Mouse (Mus musculus) kidney, adult 10 weeks (tissue): ENCODE results near the gene Spns1. TPM values are rescaled to one million over a fixed set of nuclear protein-coding genes. Genes with fewer than 3 reads are reported as not detected.

ENCODE experiments used
- polyA plus RNA-seq: library from polyadenylated mRNA; stranded (reverse); fragments of 350-450 nt; fragmentation: Illumina TruSeq; extraction: RNeasy Lipid Tissue Mini Kit (QIAGEN cat#74804); gene quantifications from one replicate; pipeline ENCODE4 v1.2.3, GENCODE M21; 2014; ENCODE audit warnings: low read depth, low replicate concordance

Gene Spns1
- 2.3 TPM for polyA plus RNA-seq

DNA sequence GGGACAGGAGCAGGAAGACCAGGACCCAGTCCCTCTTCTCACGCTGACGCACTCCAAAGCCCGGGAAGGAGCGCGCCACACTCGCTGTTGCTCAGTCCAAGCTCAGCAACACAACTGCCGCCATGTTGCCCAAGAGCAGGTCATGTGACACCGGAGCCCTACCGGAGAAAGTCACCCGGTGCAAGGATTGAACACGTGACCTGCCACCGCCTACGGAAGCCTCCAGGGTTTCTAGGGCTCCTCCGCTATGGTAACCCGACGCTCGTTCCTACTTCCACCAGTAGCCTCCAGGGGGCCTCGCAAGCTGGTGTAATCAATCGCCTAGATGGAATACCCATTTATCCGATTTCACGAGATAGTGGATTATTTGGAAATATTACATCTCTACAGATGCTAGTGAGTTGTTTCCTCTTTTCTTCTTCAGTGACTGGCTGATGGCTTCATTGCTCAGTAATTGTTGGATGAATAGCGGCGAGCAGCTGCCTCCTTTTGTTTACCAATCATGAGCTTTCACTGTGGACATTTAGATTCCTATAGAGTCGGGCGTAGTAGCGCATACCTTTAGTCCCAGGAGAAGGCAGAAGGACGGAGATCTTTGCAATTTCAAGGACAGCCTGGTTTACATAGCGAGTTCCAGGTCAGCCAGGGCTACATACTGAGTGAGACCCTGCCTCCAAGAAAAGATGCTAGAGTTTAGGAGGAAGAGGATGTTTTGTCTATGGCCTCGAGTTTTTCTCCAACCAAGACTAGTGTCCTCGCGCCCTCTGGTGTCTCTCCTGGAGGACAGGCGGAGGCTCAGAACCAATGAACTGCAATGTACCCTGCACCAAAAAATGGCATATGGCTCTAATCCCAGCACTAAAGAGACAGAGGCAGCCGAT is at the start of gene Spns1:
Spns1 (minus strand) TSS at position 173 of the 881 bp plus-strand sequence.

DNA sequence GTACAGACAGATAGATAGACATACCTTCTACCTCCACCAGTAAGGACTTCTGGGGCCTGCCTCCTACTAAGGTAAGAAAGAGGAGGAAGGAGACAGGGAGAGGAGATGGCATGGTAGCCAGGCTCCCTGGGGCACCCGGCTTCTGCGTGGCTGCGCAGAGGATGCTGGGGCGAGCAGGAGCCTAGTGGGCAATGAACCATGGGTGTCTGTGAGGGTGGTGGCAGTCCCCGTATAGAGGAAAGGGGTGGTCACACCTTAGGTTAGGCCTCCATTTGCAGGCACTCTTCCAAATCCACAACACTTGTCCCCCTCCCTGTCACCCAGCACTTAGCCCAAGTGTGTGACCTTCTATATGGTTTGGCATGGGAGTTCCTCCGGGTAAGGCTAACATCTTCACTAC is 37.5 kb upstream of the Spns1 start, which contains the start of gene Cd19:
Cd19 (minus strand) TSS at position 165 of the 400 bp plus-strand sequence.

GRCm38 (mm10) chr7:126396298-126397119 is 19.3 kb upstream of the Spns1 start, which contains the start of gene Nfatc2ip:
Gene Nfatc2ip (minus strand): TSS chr7:126396737.

GRCm38 (mm10) chr7:126369393-126369792 is 7.9 kb downstream of the Spns1 start, which contains the start of gene Lat:
Gene Lat (minus strand): TSS chr7:126369570.

Other genes starting within 250 kb of the Spns1 start
- 19.9 TPM for gene Xpo6, start 176.9 kb downstream of the Spns1 start, polyA plus RNA-seq
- gene Sbk1, start 104.8 kb downstream of the Spns1 start, polyA plus RNA-seq, result 6.4 TPM
- gene Lat, start 7.9 kb downstream of the Spns1 start, polyA plus RNA-seq, result not detected
- gene Nfatc2ip, start 19.3 kb upstream of the Spns1 start, polyA plus RNA-seq, result 3.7 TPM
- gene Cd19, start 37.4 kb upstream of the Spns1 start, polyA plus RNA-seq, result not detected
- 0.85 TPM for gene Rabep2, start 51.3 kb upstream of the Spns1 start, polyA plus RNA-seq
- not detected for gene Atp2a1, start 85.7 kb upstream of the Spns1 start, polyA plus RNA-seq
- 0.65 TPM for gene Sh2b1, start 98.0 kb upstream of the Spns1 start, polyA plus RNA-seq
- 6.3 TPM for gene Tufm, start 109.9 kb upstream of the Spns1 start, polyA plus RNA-seq
- gene Atxn2l, start 126.0 kb upstream of the Spns1 start, polyA plus RNA-seq, result 17.8 TPM
- 233 TPM for gene Eif3c, start 189.0 kb upstream of the Spns1 start, polyA plus RNA-seq
- not detected for gene Apobr, start 207.5 kb upstream of the Spns1 start, polyA plus RNA-seq
- gene Cln3, start 208.4 kb upstream of the Spns1 start, polyA plus RNA-seq, result 1.7 TPM
- gene Il27, start 217.5 kb upstream of the Spns1 start, polyA plus RNA-seq, result not detected